Mouse (Mus musculus): ENCODE measurements at regions not wholly inside any gene's neighbourhood (a gene's known extent, or its start where the extent isn't known, plus 50 kb on each side); places are given as distances from the start of the nearest gene placed in this dataset.
A peak's percentile ranks its signal among the peaks of the same experiment; 100 is the strongest.
"Not testable (repeated sequence)": the region's sequence is repeated elsewhere in the genome, so short reads cannot be mapped to it uniquely, and the experiment has no call there.

DNA sequence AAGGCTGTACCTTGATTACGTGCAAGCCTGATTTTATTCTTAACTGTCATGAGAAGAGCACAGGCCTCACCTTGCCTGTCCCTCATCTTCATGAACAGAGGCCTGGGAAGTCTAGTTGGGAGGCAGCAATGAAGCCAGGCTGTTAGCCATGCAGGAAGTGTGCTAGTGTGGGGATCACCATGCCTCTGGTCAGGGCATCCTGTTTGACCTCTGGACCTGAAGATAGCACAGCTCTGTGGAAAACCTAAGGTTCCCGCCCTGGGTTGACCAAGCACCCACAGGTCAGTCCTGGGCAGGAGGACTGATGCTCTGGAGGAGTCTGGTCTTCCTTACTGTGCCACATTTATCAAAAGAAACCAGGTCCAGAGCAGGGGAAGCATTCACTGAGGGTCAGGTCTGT lies 157.6 kb downstream of the Gm906 start:
- Histone ChIP-seq H3K27ac (no peak overlapping the region), H3K4me3 (no peak overlapping the region)
- intact Hi-C loops (cut with DNase I) = loop anchor here (10.0 kb wide), 1 partner anchor 612 kb away; no protein-coding TSS in a partner anchor
- no peak for DNase-seq (ENCODE audit: extremely low spot score in 1 of 2, low spot score in 2 of 2)
- TF ChIP-seq CTCF (IDR thresholded peaks at IDR 0.05) = no peak

DNA sequence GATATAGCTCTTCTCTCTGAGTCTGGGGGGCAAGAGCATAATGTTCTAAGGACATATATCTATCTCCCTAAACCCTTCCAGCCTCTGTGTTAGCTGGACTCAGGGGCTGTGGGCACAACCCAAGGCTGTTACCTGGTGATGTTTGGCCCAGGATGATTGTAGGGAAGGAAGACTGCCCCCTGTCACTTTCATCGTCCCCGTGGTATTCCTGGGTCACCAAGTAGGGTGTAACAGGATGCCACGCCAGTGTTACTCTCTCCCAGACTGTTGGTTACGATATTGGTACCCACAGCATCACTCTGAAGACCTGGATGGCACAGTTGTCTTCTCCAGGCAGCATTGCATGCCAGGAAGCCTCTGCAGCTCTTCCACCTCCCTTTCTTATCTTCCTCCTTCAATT lies 185.3 kb downstream of the Gm906 start:
- TF ChIP-seq CTCF (IDR thresholded peaks at IDR 0.05) = no peak
- intact Hi-C loops (cut with DNase I) = loop anchor here (5.0 kb wide), 1 partner anchor 687 kb away; no protein-coding TSS in a partner anchor
- DNase-seq (ENCODE audit: extremely low spot score in 1 of 2, low spot score in 2 of 2) = no peak
- Histone ChIP-seq H3K4me3 (no peak overlapping the region), H3K27ac (no peak overlapping the region)

DNA sequence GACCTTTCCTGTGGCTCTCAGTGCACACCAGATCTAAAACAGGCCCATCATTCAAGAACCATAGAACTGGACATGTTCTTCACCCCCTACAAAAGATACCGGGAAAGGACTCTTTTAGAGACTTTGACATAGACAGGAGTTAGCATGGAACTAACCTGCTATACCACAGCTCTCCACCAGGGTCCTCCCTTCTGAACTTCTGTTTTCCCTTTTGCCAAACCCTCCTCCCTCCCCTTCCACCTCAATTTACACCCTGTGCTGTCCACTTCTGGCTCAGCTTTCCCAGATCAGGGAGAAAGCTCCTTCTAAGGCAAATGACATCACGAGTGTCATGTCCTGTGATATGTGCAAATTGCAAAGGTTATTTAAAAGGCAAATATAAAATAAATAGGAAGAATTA lies 185.7 kb downstream of the Gm906 start:
- intact Hi-C loops (cut with DNase I) = loop anchor here (5.0 kb wide), 1 partner anchor 688 kb away; no protein-coding TSS in a partner anchor
- H3K27ac ChIP-seq; H3K4me3 ChIP-seq; DNase-seq (ENCODE audit: extremely low spot score in 1 of 2, low spot score in 2 of 2): not testable (repeated sequence)

DNA sequence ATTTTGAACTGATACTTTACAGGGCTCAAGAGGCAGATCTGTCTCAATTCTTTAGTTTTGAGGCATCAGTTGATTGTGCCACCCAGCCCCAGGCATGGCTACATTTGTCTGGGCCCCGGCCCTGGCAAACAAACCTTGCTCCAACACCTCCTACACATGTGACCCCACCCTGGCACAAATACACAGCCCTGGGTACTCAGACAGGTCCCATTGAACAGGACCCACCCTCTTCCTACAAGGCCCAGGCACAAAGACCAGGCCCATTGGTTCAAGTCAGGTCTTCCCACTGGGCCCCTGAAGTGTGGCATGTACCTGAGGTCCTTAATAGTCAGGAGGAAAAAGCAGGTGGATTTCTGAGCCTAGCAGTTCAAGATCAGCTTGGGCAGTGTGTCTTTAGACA lies 190.4 kb downstream of the Gm906 start:
- not testable (repeated sequence) for DNase-seq (ENCODE audit: extremely low spot score in 1 of 2, low spot score in 2 of 2); H3K27ac ChIP-seq; H3K4me3 ChIP-seq
- intact Hi-C loops (cut with DNase I) = loop anchor here (5.0 kb wide), 1 partner anchor 693 kb away; no protein-coding TSS in a partner anchor

DNA sequence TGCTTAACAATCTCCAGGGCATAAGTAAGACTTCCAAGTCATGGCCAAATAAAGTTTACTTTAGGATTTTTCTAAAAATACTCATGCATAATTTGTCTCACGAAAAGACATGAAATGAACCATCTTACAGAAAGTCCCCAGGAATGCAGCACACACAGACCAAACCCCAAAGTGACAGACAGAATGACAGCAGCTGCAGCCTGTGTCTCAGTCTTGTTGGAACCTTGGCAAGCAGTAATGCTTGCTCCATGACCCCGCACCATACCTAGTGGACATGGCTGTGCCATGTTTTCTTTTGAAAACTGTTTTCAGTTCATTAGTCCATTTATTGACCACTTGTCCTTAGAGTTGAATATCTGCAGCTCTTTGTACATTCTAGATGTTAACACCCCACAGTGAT lies 191.1 kb downstream of the Gm906 start:
- H3K27ac ChIP-seq; H3K4me3 ChIP-seq; DNase-seq (ENCODE audit: extremely low spot score in 1 of 2, low spot score in 2 of 2); intact Hi-C loops (cut with DNase I): not testable (repeated sequence)

DNA sequence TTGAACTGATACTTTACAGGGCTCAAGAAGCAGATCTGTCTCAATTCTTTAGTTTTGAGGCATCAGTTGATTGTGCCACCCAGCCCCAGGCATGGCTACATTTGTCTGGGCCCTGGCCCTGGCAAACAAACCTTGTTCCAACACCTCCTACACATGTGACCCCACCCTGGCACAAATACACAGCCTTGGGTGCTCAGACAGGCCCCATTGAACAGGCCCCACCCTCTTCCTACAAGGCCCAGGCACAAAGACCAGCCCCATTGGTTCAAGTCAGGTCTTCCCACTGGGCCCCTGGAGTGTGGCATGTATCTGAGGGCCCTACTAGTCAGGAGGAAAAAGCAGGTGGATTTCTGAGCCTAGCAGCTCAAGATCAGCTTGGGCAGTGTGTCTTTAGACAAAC lies 198.4 kb downstream of the Gm906 start:
- DNase-seq (ENCODE audit: extremely low spot score in 1 of 2, low spot score in 2 of 2); H3K27ac ChIP-seq; H3K4me3 ChIP-seq; intact Hi-C loops (cut with DNase I): not testable (repeated sequence)

DNA sequence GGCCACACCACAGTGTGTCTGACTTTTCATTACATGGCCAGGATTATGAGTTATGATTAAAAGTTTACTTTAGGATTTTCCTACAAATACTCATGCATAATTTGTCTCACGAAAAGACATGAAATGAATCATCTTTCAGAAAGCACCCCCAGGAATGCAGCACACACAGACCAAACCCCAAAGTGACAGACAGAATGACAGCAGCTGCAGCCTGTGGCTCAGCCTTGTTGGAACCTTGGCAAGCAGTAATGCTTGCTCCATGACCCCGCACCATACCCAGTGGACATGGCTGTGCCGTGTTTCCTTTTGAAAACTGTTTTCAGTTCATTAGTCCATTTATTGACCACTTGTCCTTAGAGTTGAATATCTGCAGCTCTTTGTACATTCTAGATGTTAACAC lies 199.0 kb downstream of the Gm906 start:
- intact Hi-C loops (cut with DNase I); H3K27ac ChIP-seq; H3K4me3 ChIP-seq; DNase-seq (ENCODE audit: extremely low spot score in 1 of 2, low spot score in 2 of 2): not testable (repeated sequence)

DNA sequence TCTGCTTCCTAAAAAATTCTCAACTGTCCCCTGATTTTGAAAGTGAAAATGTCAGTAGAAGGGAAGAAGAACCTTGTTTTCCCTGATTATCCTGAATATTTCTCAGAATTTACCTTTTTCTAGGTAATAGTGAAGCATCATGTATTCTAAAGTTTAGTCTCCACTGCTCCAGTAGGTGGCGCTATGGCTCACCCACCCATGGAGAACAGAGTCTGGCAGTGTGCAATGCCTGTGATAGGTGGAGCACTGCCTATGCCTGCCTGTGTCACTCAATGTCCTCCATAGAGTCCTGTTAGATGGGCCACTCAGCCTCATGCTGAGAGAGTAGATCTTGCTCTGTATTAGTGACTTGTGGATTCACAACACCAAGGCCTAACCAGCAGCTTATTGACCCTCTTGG lies 218.4 kb downstream of the Gm906 start:
- no peak overlapping the region for H3K4me3 ChIP-seq
- H3K27ac ChIP-seq = no peak overlapping the region
- intact Hi-C loops (cut with DNase I) = no loop called here
- peak; percentile 15 for TF ChIP-seq CTCF (IDR thresholded peaks at IDR 0.05)
- no peak for DNase-seq (ENCODE audit: extremely low spot score in 1 of 2, low spot score in 2 of 2)

DNA sequence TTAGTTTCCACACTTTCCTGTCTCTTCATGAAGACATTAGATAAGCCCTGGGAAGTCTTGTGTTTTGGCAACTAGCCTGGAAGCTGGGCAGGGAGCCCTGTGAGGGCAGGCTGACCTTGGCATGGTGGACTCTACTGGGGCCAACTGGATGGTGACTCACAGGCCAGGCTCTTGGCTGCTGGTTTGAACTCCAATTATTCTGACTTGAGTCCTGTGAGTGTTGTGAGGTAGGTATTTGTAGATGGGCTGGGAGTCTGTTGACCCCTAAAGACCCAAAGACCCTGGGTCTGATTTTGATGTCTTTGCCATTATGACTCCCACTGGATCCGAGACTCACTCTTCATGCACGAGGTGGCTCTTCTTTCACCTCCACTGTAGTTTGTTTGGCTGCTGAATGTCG lies 208.9 kb upstream of the Gm30302 start:
- H3K4me3 ChIP-seq; DNase-seq (ENCODE audit: extremely low spot score in 1 of 2, low spot score in 2 of 2); intact Hi-C loops (cut with DNase I); H3K27ac ChIP-seq: not testable (repeated sequence)

DNA sequence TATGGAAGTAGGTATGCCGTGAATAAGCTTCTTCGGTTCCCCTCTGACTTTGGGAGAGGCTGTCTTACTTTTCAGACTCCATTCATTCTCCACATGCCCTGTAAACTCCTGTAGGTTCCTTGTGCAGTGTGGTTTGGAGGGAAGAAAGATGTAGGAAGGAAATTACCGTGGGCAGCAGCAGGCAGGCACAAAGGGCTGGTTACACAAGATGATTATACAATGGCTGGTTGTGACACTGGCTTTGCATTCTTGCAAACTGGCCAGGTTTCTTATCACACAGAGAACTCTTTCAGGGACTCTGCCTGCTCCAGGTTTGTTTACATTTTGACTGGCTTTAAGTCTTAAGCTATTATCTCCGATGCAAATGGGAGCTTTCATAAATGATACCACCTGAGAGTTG lies 167.3 kb upstream of the Gm30302 start:
- DNase-seq (ENCODE audit: extremely low spot score in 1 of 2, low spot score in 2 of 2); H3K4me3 ChIP-seq; H3K27ac ChIP-seq; intact Hi-C loops (cut with DNase I): not testable (repeated sequence)

DNA sequence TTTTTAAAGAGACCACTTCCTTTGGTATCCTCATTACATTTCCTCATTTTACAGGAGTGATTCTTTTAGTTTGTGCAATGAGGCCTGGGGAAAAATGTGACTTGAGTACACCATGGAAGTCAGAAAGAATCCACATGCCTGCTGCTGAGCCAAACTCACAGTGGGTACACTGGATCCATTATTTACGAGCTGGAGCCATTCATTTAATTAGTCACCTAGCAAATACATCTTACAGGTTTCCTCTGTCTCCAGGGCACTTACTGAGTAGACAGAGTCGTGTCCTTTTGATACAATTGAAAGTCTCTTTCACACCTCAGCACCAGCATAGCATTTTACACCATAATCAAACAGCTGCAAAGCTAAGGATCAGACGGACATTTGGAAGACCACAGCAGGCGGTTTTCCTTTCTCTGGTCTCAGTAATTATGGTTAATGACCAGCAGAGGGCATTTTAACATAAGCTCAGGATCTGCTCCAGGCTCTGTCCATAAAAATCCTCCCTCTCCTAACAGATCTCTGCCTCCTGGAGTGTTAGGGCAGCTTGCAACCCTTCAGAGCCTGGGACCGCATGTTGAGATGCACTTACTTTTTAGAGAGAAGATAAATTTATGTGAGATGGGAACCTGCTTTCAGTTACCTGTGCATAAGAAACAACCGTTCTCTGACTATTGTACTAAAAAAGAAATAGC lies 159.3 kb upstream of the Gm30302 start:
- peak; percentile 38 for TF ChIP-seq CTCF (IDR thresholded peaks at IDR 0.05)
- intact Hi-C loops (cut with DNase I); H3K4me3 ChIP-seq; H3K27ac ChIP-seq; DNase-seq (ENCODE audit: extremely low spot score in 1 of 2, low spot score in 2 of 2): not testable (repeated sequence)

DNA sequence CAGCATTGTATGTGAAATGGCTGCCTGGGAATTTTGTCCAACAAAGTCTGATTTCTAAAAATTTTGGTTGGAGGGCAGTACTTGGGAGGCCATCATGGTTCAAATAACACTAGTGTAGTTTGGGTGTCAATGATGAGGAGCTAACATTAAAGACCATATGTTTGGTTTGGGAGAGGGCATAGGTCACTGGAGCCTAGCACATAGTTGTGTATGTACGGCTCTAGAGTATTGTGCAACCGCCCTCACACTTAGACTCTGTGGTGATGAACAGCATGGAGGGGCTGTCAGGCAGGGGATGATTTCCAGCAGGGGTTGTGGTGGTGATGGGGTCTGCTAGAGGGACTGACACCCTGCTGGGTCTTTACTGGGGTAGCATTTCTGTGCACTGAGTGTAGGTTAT lies 117.0 kb upstream of the Gm30302 start:
- intact Hi-C loops (cut with DNase I) = no loop called here
- no peak overlapping the region for H3K4me3 ChIP-seq
- H3K27ac ChIP-seq = no peak overlapping the region
- TF ChIP-seq CTCF (IDR thresholded peaks at IDR 0.05) = no peak
- DNase-seq (ENCODE audit: extremely low spot score in 1 of 2, low spot score in 2 of 2) = no peak

Measured in left cerebral cortex, adult 2 months (tissue).